In genomic region chr12:70106508-70106907, GRCm38 (mm10) we compare ENCODE assay signal across 14 mouse cellular contexts. TPM values are rescaled to one million over a fixed set of nuclear protein-coding genes. Genes with fewer than 3 reads are reported as not detected.
DNase-seq lines count a peak whose midpoint lies in the region; ATAC-seq and TF ChIP-seq lines count a peak whose summit lies in the region.
"Had no signal": no experiment of that assay in that cellular context is flagged by ENCODE, and none has a peak within 500 bp of the region (broad histone marks: within the 10 kb centered on the region; RNA-seq: fewer than 3 reads in every experiment).

No protein-coding gene starts in this region.

- WGBS in forebrain, embryonic 14.5 days = 46% methylated on average over 9 of the region's 9 CpGs
- 55% methylated on average over 9 of the region's 9 CpGs for WGBS in forebrain, embryonic 10.5 days
- 45% methylated on average over 9 of the region's 9 CpGs for WGBS in midbrain, embryonic 13.5 days
- 48% methylated on average over 9 of the region's 9 CpGs for WGBS in midbrain, embryonic 15.5 days
- 35% methylated on average over 9 of the region's 9 CpGs for WGBS in hindbrain, postnatal 0 days
- 51% methylated on average over 9 of the region's 9 CpGs for WGBS in stomach, postnatal 0 days

- peaks cover 42% of the 10 kb centered on the region for H3K4me1 ChIP-seq in forebrain, embryonic 14.5 days (ENCODE audit: control insufficient read depth, insufficient read depth, low read length)
- peaks cover 80% of the 10 kb centered on the region for H3K4me1 ChIP-seq in forebrain, embryonic 10.5 days
- peaks cover 79% of the 10 kb centered on the region for H3K4me1 ChIP-seq in midbrain, embryonic 13.5 days (replicated peaks)
- H3K4me1 ChIP-seq in midbrain, embryonic 15.5 days = peaks cover 64% of the 10 kb centered on the region
- peaks cover 28% of the 10 kb centered on the region for H3K4me1 ChIP-seq in hindbrain, postnatal 0 days (ENCODE audit: insufficient read depth, low read length)
- peaks cover 3% of the 10 kb centered on the region; the same call in 1 of the 2 replicates for H3K4me1 ChIP-seq in stomach, postnatal 0 days (replicated peaks; ENCODE audit: control insufficient read depth, insufficient read depth)

- H3K4me2 ChIP-seq in forebrain, embryonic 14.5 days (ENCODE audit: low read length) = peak overlapping the region; percentile 11; the same call in 1 of the 2 replicates
- H3K4me2 ChIP-seq in midbrain, embryonic 13.5 days (replicated peaks) = 0 out of 2 replicates have a peak overlapping the region, but pooled peaks have one; percentile 0
- H3K4me2 ChIP-seq in midbrain, embryonic 15.5 days = no peak overlapping the region
- no peak overlapping the region for H3K4me2 ChIP-seq in hindbrain, postnatal 0 days (ENCODE audit: low read depth, low read length)
- H3K4me2 ChIP-seq in stomach, postnatal 0 days (replicated peaks; ENCODE audit: low read depth) = no peak overlapping the region

- no peak for TF ChIP-seq CTCF in hindbrain, postnatal 0 days (IDR thresholded peaks at IDR 0.05; ENCODE audit: low read depth)
- TF ChIP-seq CTCF in stomach, postnatal 0 days (IDR thresholded peaks at IDR 0.05; ENCODE audit: low read depth) = no peak

- no peaks in the 10 kb centered on the region for H3K9me3 ChIP-seq in forebrain, embryonic 14.5 days (replicated peaks; ENCODE audit: control insufficient read depth, low read length)
- H3K9me3 ChIP-seq in forebrain, embryonic 10.5 days = no peaks in the 10 kb centered on the region
- H3K9me3 ChIP-seq in midbrain, embryonic 13.5 days = no peaks in the 10 kb centered on the region
- no peaks in the 10 kb centered on the region for H3K9me3 ChIP-seq in midbrain, embryonic 15.5 days
- no peaks in the 10 kb centered on the region for H3K9me3 ChIP-seq in hindbrain, postnatal 0 days (ENCODE audit: low read length)
- H3K9me3 ChIP-seq in stomach, postnatal 0 days (ENCODE audit: control insufficient read depth, low read length) = no peaks in the 10 kb centered on the region

- no peak overlapping the region for H3K4me3 ChIP-seq in forebrain, embryonic 14.5 days (ENCODE audit: low read depth, low read length)
- no peak overlapping the region for H3K4me3 ChIP-seq in forebrain, embryonic 10.5 days
- H3K4me3 ChIP-seq in midbrain, embryonic 13.5 days (replicated peaks) = no peak overlapping the region
- H3K4me3 ChIP-seq in midbrain, embryonic 15.5 days = no peak overlapping the region
- H3K4me3 ChIP-seq in hindbrain, postnatal 0 days (ENCODE audit: low read length) = no peak overlapping the region
- no peak overlapping the region for H3K4me3 ChIP-seq in stomach, postnatal 0 days (ENCODE audit: low read depth, low read length)

- H3K9ac ChIP-seq in forebrain, embryonic 14.5 days (ENCODE audit: low read length) = no peak overlapping the region
- H3K9ac ChIP-seq in midbrain, embryonic 13.5 days (replicated peaks) = no peak overlapping the region
- no peak overlapping the region for H3K9ac ChIP-seq in midbrain, embryonic 15.5 days
- peak overlapping the region; percentile 35; the same call in 1 of the 2 replicates for H3K9ac ChIP-seq in hindbrain, postnatal 0 days (replicated peaks; ENCODE audit: low read length)
- H3K9ac ChIP-seq in stomach, postnatal 0 days (ENCODE audit: low read length) = no peak overlapping the region

- H3K27ac ChIP-seq in forebrain, embryonic 14.5 days (ENCODE audit: low read depth, low read length) = peak overlapping the region; percentile 16; the same call in 1 of the 2 replicates
- no peak overlapping the region for H3K27ac ChIP-seq in forebrain, embryonic 10.5 days
- H3K27ac ChIP-seq in midbrain, embryonic 13.5 days = no peak overlapping the region
- no peak overlapping the region for H3K27ac ChIP-seq in midbrain, embryonic 15.5 days
- H3K27ac ChIP-seq in hindbrain, postnatal 0 days = peak overlapping the region; percentile 49
- H3K27ac ChIP-seq in stomach, postnatal 0 days (replicated peaks) = peak overlapping the region; percentile 53; the same call in 1 of the 2 replicates

- no peaks in the 10 kb centered on the region for H3K36me3 ChIP-seq in forebrain, embryonic 14.5 days (ENCODE audit: control insufficient read depth, insufficient read depth, low read length)
- peaks cover 7% of the 10 kb centered on the region; the same call in 1 of the 2 replicates for H3K36me3 ChIP-seq in forebrain, embryonic 10.5 days (replicated peaks)
- no peaks in the 10 kb centered on the region for H3K36me3 ChIP-seq in midbrain, embryonic 13.5 days
- H3K36me3 ChIP-seq in midbrain, embryonic 15.5 days (replicated peaks) = no peaks in the 10 kb centered on the region
- H3K36me3 ChIP-seq in hindbrain, postnatal 0 days (ENCODE audit: insufficient read depth, low read length) = no peaks in the 10 kb centered on the region
- no peaks in the 10 kb centered on the region for H3K36me3 ChIP-seq in stomach, postnatal 0 days (ENCODE audit: control insufficient read depth, insufficient read depth, low read length)

- no peak for TF ChIP-seq EP300 in stomach, postnatal 0 days (optimal IDR thresholded peaks at IDR 0.05)

- no peak for ATAC-seq in forebrain, embryonic 14.5 days
- no peak for ATAC-seq in midbrain, embryonic 13.5 days
- no peak for ATAC-seq in midbrain, embryonic 15.5 days (replicated peaks)
- no peak for ATAC-seq in hindbrain, postnatal 0 days
- ATAC-seq in stomach, postnatal 0 days (ENCODE audit: low FRiP score, low TSS enrichment) = no peak

- H3K27me3 ChIP-seq in forebrain, embryonic 14.5 days (replicated peaks; ENCODE audit: control insufficient read depth, insufficient read depth, low read length) = no peaks in the 10 kb centered on the region
- peaks cover 81% of the 10 kb centered on the region for H3K27me3 ChIP-seq in forebrain, embryonic 10.5 days (ENCODE audit: poor library complexity, severe bottlenecking)
- H3K27me3 ChIP-seq in midbrain, embryonic 13.5 days = 0 out of 2 replicates have a peak, but pooled peaks cover 8% of the 10 kb centered on the region
- H3K27me3 ChIP-seq in midbrain, embryonic 15.5 days (replicated peaks) = no peaks in the 10 kb centered on the region
- no peaks in the 10 kb centered on the region for H3K27me3 ChIP-seq in hindbrain, postnatal 0 days (ENCODE audit: insufficient read depth, low read length)
- H3K27me3 ChIP-seq in stomach, postnatal 0 days (ENCODE audit: control insufficient read depth, insufficient read depth, low read length) = no peaks in the 10 kb centered on the region

- no peak for DNase-seq in forebrain, embryonic 14.5 days (ENCODE audit: low spot score)
- DNase-seq in forebrain, embryonic 10.5 days (ENCODE audit: extremely low spot score, low spot score) = no peak
- DNase-seq in hindbrain, postnatal 0 days (ENCODE audit: low spot score) = peak; percentile 31
- DNase-seq in stomach, postnatal 0 days (ENCODE audit: low spot score) = no peak
- no peak for DNase-seq in urinary bladder, postnatal 25 days (ENCODE audit: low spot score)
- no peak for DNase-seq in left cerebral cortex, adult 18-20 months (ENCODE audit: low spot score in 2 of 2)
- DNase-seq: B cell, adult 2 months; kidney, adult 9 months; liver; lung, postnatal 14 days had no signal

RNA-seq across cellular contexts. Expression of gene Nin, which starts 7.0 kb away (rescaled TPM):
- polyA plus RNA-seq in forebrain, embryonic 14.5 days (2014; fragmentation: Nextera tagmentation; extraction: Ambion mirVana) = 14.8 and 26.9 TPM in 2 replicates
- polyA plus RNA-seq in forebrain, embryonic 10.5 days (2016; fragmentation: Nextera tagmentation; extraction: Ambion mirVana) = 8.9 and 9.7 TPM in 2 replicates
- 14.9 and 16.6 TPM in 2 replicates for polyA plus RNA-seq in midbrain, embryonic 13.5 days (2015; fragmentation: Nextera tagmentation; extraction: Ambion mirVana)
- 14.1 and 15.9 TPM in 2 replicates for polyA plus RNA-seq in midbrain, embryonic 15.5 days (2015; fragmentation: Nextera tagmentation; extraction: Ambion mirVana)
- total RNA-seq in hindbrain, postnatal 0 days (2014; rRNA removed) = 18.9 and 24.2 TPM in 2 replicates
- polyA plus RNA-seq in hindbrain, postnatal 0 days (2015; fragmentation: Nextera tagmentation; extraction: Ambion mirVana) = 6.1 and 6.2 TPM in 2 replicates
- 2.8 and 3.6 TPM in 2 replicates for polyA plus RNA-seq in stomach, postnatal 0 days (2015; fragmentation: Nextera tagmentation; extraction: Ambion mirVana)
- 10 to 100 TPM; 54.0 to 66.9 TPM for total RNA-seq in left cerebral cortex, adult 18-20 months (2021)

RNA-seq across cellular contexts. Expression of gene Abhd12b, which starts 47.4 kb away (rescaled TPM):
- not detected in 2 replicates for polyA plus RNA-seq in forebrain, embryonic 14.5 days (2014; fragmentation: Nextera tagmentation; extraction: Ambion mirVana)
- polyA plus RNA-seq in forebrain, embryonic 10.5 days (2016; fragmentation: Nextera tagmentation; extraction: Ambion mirVana) = not detected in 2 replicates
- 0.34 and 0.45 TPM in 2 replicates for polyA plus RNA-seq in midbrain, embryonic 13.5 days (2015; fragmentation: Nextera tagmentation; extraction: Ambion mirVana)
- 0.27 and 0.28 TPM in 2 replicates for polyA plus RNA-seq in midbrain, embryonic 15.5 days (2015; fragmentation: Nextera tagmentation; extraction: Ambion mirVana)
- 0.14 TPM in 1 of 2 replicates, not detected in the other for total RNA-seq in hindbrain, postnatal 0 days (2014; rRNA removed)
- not detected in 2 replicates for polyA plus RNA-seq in hindbrain, postnatal 0 days (2015; fragmentation: Nextera tagmentation; extraction: Ambion mirVana)
- polyA plus RNA-seq in stomach, postnatal 0 days (2015; fragmentation: Nextera tagmentation; extraction: Ambion mirVana) = 1.6 and 2.1 TPM in 2 replicates
- not detected for total RNA-seq in left cerebral cortex, adult 18-20 months (2021)
- total RNA-seq: MEL had no signal
- polyA plus RNA-seq: heart, embryonic 14.5 days had no signal

Comparison
In these comparisons a context has a peak if more than half of its experiments do, and no peak if none do; other contexts are left out.
1. H3K27ac ChIP-seq: peak in forebrain, embryonic 14.5 days (single experiment), hindbrain, postnatal 0 days (single experiment) and stomach, postnatal 0 days (single experiment); none in forebrain, embryonic 10.5 days (single experiment), midbrain, embryonic 13.5 days (single experiment) and midbrain, embryonic 15.5 days (single experiment).
2. H3K4me2 ChIP-seq: peak in forebrain, embryonic 14.5 days (single experiment) and midbrain, embryonic 13.5 days (single experiment); none in midbrain, embryonic 15.5 days (single experiment), hindbrain, postnatal 0 days (single experiment) and stomach, postnatal 0 days (single experiment).